1 mouse cellular context compared by ENCODE assay signal in the genomic region with DNA sequence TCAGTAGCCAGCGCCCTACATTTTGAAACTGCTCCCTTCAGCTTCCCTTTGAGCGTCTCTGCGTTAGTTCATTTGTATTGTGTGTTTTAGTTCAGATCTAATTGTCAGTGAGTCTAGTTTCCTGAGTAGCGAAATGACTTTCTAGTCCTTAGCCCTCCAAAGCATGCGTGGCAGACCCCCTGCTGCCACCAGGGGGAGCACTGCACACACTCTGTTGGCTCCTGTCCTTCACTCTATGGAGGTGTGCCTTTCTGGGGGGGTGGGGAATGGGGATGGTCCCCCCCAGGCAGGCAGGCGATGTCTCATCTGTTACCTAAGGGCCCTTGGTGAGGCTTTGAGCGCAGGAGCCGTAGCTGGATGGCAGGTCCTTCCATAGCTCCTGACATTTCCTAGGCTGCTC.
TF ChIP-seq lines count a peak whose summit lies in the region.

No protein-coding gene starts in this region.

TF ChIP-seq in CH12.LX, 34 proteins besides CTCF, POLR2A, EP300 and RAD21 (continued from another document):
- TF ChIP-seq USF2 (conservative IDR thresholded peaks at IDR 0.05; ENCODE audit: low read depth, low read length): no peak
- TF ChIP-seq TCF12 (IDR thresholded peaks at IDR 0.05; ENCODE audit: low read depth, low read length): 0 out of 2 replicates have a peak, but pooled peaks have one; percentile 11
